Mouse (Mus musculus): ENCODE data around the gene Cog2.

The Cog2 gene

GRCm38 (mm10) chr8:124516525-124516924 is 4.0 kb upstream of the Cog2 start:
- DNase-seq (ENCODE audit: low spot score) = no peak

- DNase-seq (ENCODE audit: low spot score) = no peak
Observed at GRCm38 (mm10) chr8:124517142-124517541, 3.4 kb upstream of the Cog2 start.

GRCm38 (mm10) chr8:124521946-124522345 is 1.4 kb downstream of the Cog2 start:
- no peak for DNase-seq (ENCODE audit: low spot score)

GRCm38 (mm10) chr8:124526261-124526660 is 5.7 kb downstream of the Cog2 start:
- no peak for DNase-seq (ENCODE audit: low spot score)

GRCm38 (mm10) chr8:124530076-124530475 is 9.5 kb downstream of the Cog2 start:
- no peak for DNase-seq (ENCODE audit: low spot score)

- no peak for DNase-seq (ENCODE audit: low spot score)
Observed at GRCm38 (mm10) chr8:124530556-124530955, 10.0 kb downstream of the Cog2 start.

- no peak for DNase-seq (ENCODE audit: low spot score)
Observed at GRCm38 (mm10) chr8:124530996-124531395, 10.4 kb downstream of the Cog2 start.

- no peak for DNase-seq (ENCODE audit: low spot score)
Observed at GRCm38 (mm10) chr8:124532626-124533025, 12.1 kb downstream of the Cog2 start.

GRCm38 (mm10) chr8:124535451-124535850 is 14.9 kb downstream of the Cog2 start:
- DNase-seq (ENCODE audit: low spot score) = no peak

- no peak for DNase-seq (ENCODE audit: low spot score)
Observed at GRCm38 (mm10) chr8:124540906-124541305, 20.3 kb downstream of the Cog2 start.

GRCm38 (mm10) chr8:124542001-124542400 is 21.4 kb downstream of the Cog2 start:
- DNase-seq (ENCODE audit: low spot score) = no peak

GRCm38 (mm10) chr8:124543272-124543671 is 22.7 kb downstream of the Cog2 start:
- no peak for DNase-seq (ENCODE audit: low spot score)

- DNase-seq (ENCODE audit: low spot score) = no peak
Observed at GRCm38 (mm10) chr8:124546371-124546770, 25.8 kb downstream of the Cog2 start.

GRCm38 (mm10) chr8:124546815-124547214 is 26.2 kb downstream of the Cog2 start:
- DNase-seq (ENCODE audit: low spot score) = no peak

- DNase-seq (ENCODE audit: low spot score) = no peak
Observed at GRCm38 (mm10) chr8:124547269-124547668, 26.7 kb downstream of the Cog2 start.

GRCm38 (mm10) chr8:124548187-124548586 is 27.6 kb downstream of the Cog2 start:
- no peak for DNase-seq (ENCODE audit: low spot score)

GRCm38 (mm10) chr8:124551011-124551661 is 30.6 kb downstream of the Cog2 start:
- DNase-seq (ENCODE audit: low spot score) = no peak

GRCm38 (mm10) chr8:124555113-124555750 is 34.7 kb downstream of the Cog2 start:
- DNase-seq (ENCODE audit: low spot score) = no peak

- no peak for DNase-seq (ENCODE audit: low spot score)
Observed at GRCm38 (mm10) chr8:124556164-124556563, 35.6 kb downstream of the Cog2 start.

GRCm38 (mm10) chr8:124556658-124557057 is 36.1 kb downstream of the Cog2 start:
- no peak for DNase-seq (ENCODE audit: low spot score)

- no peak for DNase-seq (ENCODE audit: low spot score)
Observed at GRCm38 (mm10) chr8:124557476-124557875, 36.9 kb downstream of the Cog2 start.

GRCm38 (mm10) chr8:124567126-124567525 is 46.6 kb downstream of the Cog2 start:
- DNase-seq (ENCODE audit: low spot score) = no peak

GRCm38 (mm10) chr8:124567584-124567983 is 47.0 kb downstream of the Cog2 start:
- no peak for DNase-seq (ENCODE audit: low spot score)

GRCm38 (mm10) chr8:124569100-124569499 is 48.5 kb downstream of the Cog2 start:
- DNase-seq (ENCODE audit: low spot score) = no peak
